ENCODE assay signal across 13 mouse cellular contexts in the genomic region with DNA sequence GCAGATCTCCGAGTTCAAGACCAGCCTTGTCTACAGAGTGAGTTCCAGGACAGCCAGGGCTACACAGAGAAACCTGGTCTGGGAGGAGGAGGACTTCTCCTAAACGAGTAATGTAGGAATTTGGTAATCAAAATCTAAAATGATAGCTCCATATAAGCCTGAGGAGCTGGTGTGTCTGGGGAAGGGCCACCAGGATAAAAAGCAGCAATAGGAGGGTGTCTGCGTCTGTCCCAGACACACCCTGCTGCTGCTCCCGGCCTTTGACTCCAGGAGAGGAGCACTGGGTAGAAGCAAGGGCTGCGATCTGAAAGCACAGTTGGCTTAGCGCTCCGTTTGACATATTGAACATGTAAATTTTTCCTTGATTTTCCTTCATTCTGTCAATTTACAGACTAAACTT. TPM values are rescaled to one million over a fixed set of nuclear protein-coding genes. Genes with fewer than 3 reads are reported as not detected.
A peak's percentile ranks its signal among the peaks of the same experiment; 100 is the strongest.
DNase-seq lines count a peak whose midpoint lies in the region; ATAC-seq and TF ChIP-seq lines count a peak whose summit lies in the region.
"Had no signal": no experiment of that assay in that cellular context is flagged by ENCODE, and none has a peak within 500 bp of the region (broad histone marks: within the 10 kb centered on the region; RNA-seq: fewer than 3 reads in every experiment).

No protein-coding gene starts in this region.

- intact Hi-C loops in gastrocnemius, adult 2 months (cut with DNase I): loop anchor here (2.0 kb wide), 1 partner anchor 42 kb away; no protein-coding TSS in a partner anchor

- WGBS in kidney, embryonic 15.5 days: 68% methylated on average over 7 of the region's 7 CpGs
- 88% methylated on average over 7 of the region's 7 CpGs for whole genome bisulfite sequencing in midbrain, embryonic 11.5 days
- WGBS in midbrain, embryonic 14.5 days: 82% methylated on average over 7 of the region's 7 CpGs
- 53% methylated on average over 7 of the region's 7 CpGs for WGBS in stomach, embryonic 16.5 days

- no peaks in the 10 kb centered on the region for H3K27me3 ChIP-seq in kidney, embryonic 15.5 days
- no peaks in the 10 kb centered on the region for H3K27me3 ChIP-seq in midbrain, embryonic 11.5 days (ENCODE audit: control insufficient read depth, insufficient read depth, low read length)
- no peaks in the 10 kb centered on the region for H3K27me3 ChIP-seq in midbrain, embryonic 14.5 days (ENCODE audit: control insufficient read depth, insufficient read depth, low read length)
- no peaks in the 10 kb centered on the region for H3K27me3 ChIP-seq in stomach, embryonic 16.5 days (ENCODE audit: control insufficient read depth, insufficient read depth, low read length)
- H3K27me3 ChIP-seq: hindbrain, embryonic 12.5 days had no signal

- peaks cover 43% of the 10 kb centered on the region for H3K36me3 ChIP-seq in kidney, embryonic 15.5 days
- H3K36me3 ChIP-seq in midbrain, embryonic 11.5 days (ENCODE audit: control insufficient read depth, insufficient read depth, low read length): no peaks in the 10 kb centered on the region
- peaks cover 4% of the 10 kb centered on the region; the same call in 1 of the 2 replicates for H3K36me3 ChIP-seq in midbrain, embryonic 14.5 days (ENCODE audit: control insufficient read depth, insufficient read depth, low read length)
- H3K36me3 ChIP-seq in stomach, embryonic 16.5 days (ENCODE audit: control insufficient read depth, insufficient read depth, low read length): peaks cover 3% of the 10 kb centered on the region

- DNase-seq in gastrocnemius, adult 2 months: no peak
- DNase-seq in gastrocnemius, postnatal 4 days (ENCODE audit: low spot score in 2 of 2): no peak
- DNase-seq in kidney, adult 11 months: no peak
- peak; percentile 68 for DNase-seq in midbrain, embryonic 11.5 days (ENCODE audit: low spot score, missing footprints)
- no peak for DNase-seq in midbrain, embryonic 14.5 days
- DNase-seq in adrenal gland, adult 2 months: no peak
- DNase-seq: retina, postnatal 1 day had no signal

- peaks cover 50% of the 10 kb centered on the region for H3K4me1 ChIP-seq in kidney, embryonic 15.5 days
- peaks cover 10% of the 10 kb centered on the region for H3K4me1 ChIP-seq in midbrain, embryonic 11.5 days (ENCODE audit: control insufficient read depth, insufficient read depth, low read length)
- peaks cover 18% of the 10 kb centered on the region for H3K4me1 ChIP-seq in midbrain, embryonic 14.5 days (ENCODE audit: control insufficient read depth, insufficient read depth, low read length)
- H3K4me1 ChIP-seq in stomach, embryonic 16.5 days (ENCODE audit: control insufficient read depth, insufficient read depth, low read length): peaks cover 48% of the 10 kb centered on the region

- H3K4me3 ChIP-seq in gastrocnemius, adult 2 months: peak overlapping the region; percentile 36
- H3K4me3 ChIP-seq in kidney, embryonic 15.5 days (replicated peaks): no peak overlapping the region
- H3K4me3 ChIP-seq in midbrain, embryonic 11.5 days (ENCODE audit: low read depth, low read length): no peak overlapping the region
- H3K4me3 ChIP-seq in midbrain, embryonic 14.5 days (replicated peaks; ENCODE audit: low read depth, low read length): no peak overlapping the region
- no peak overlapping the region for H3K4me3 ChIP-seq in stomach, embryonic 16.5 days (replicated peaks; ENCODE audit: low read length)
- H3K4me3 ChIP-seq: hindbrain, embryonic 12.5 days; midbrain, embryonic 10.5 days had no signal

- no peak for TF ChIP-seq CTCF in gastrocnemius, adult 2 months (IDR thresholded peaks at IDR 0.05)

- ATAC-seq in kidney, embryonic 15.5 days (replicated peaks; ENCODE audit: low FRiP score): no peak
- ATAC-seq in midbrain, embryonic 11.5 days (ENCODE audit: low FRiP score): no peak
- no peak for ATAC-seq in midbrain, embryonic 14.5 days (ENCODE audit: low FRiP score, low TSS enrichment)
- no peak for ATAC-seq in stomach, embryonic 16.5 days (ENCODE audit: insufficient read depth, low FRiP score)

- no peak overlapping the region for H3K9ac ChIP-seq in kidney, embryonic 15.5 days
- H3K9ac ChIP-seq in midbrain, embryonic 11.5 days (ENCODE audit: low read length): no peak overlapping the region
- H3K9ac ChIP-seq in midbrain, embryonic 14.5 days (replicated peaks; ENCODE audit: low read length): no peak overlapping the region
- no peak overlapping the region for H3K9ac ChIP-seq in stomach, embryonic 16.5 days (ENCODE audit: low read length)
- H3K9ac ChIP-seq: hindbrain, embryonic 12.5 days had no signal

- 0 out of 2 replicates have a peak overlapping the region, but pooled peaks have one; percentile 17 for H3K4me2 ChIP-seq in kidney, embryonic 15.5 days
- H3K4me2 ChIP-seq in midbrain, embryonic 11.5 days: no peak overlapping the region
- no peak overlapping the region for H3K4me2 ChIP-seq in midbrain, embryonic 14.5 days (ENCODE audit: low read length)
- H3K4me2 ChIP-seq in stomach, embryonic 16.5 days (ENCODE audit: low read depth, low read length): no peak overlapping the region
- H3K4me2 ChIP-seq: hindbrain, embryonic 12.5 days had no signal

- H3K9me3 ChIP-seq in kidney, embryonic 15.5 days (replicated peaks): no peaks in the 10 kb centered on the region
- no peaks in the 10 kb centered on the region for H3K9me3 ChIP-seq in midbrain, embryonic 11.5 days (ENCODE audit: control insufficient read depth, low read length)
- H3K9me3 ChIP-seq in midbrain, embryonic 14.5 days (ENCODE audit: control insufficient read depth, low read length): no peaks in the 10 kb centered on the region
- no peaks in the 10 kb centered on the region for H3K9me3 ChIP-seq in stomach, embryonic 16.5 days (replicated peaks; ENCODE audit: control insufficient read depth, low read length)
- H3K9me3 ChIP-seq: G1E; hindbrain, embryonic 12.5 days; midbrain, embryonic 10.5 days had no signal

- H3K27ac ChIP-seq in gastrocnemius, adult 2 months: peak overlapping the region; percentile 81
- peak overlapping the region; percentile 82; the same call in 1 of the 2 replicates for H3K27ac ChIP-seq in kidney, embryonic 15.5 days
- no peak overlapping the region for H3K27ac ChIP-seq in midbrain, embryonic 11.5 days (ENCODE audit: low read depth, low read length)
- H3K27ac ChIP-seq in midbrain, embryonic 14.5 days (replicated peaks; ENCODE audit: low read depth, low read length): no peak overlapping the region
- H3K27ac ChIP-seq in stomach, embryonic 16.5 days (ENCODE audit: low read length): peak overlapping the region; percentile 65

RNA-seq across cellular contexts. Expression of gene Cd164l2, which starts 36.7 kb away (rescaled TPM):
- total RNA-seq in gastrocnemius, adult 2 months (2021): under 1 TPM in 1 of 2 experiments, not detected in 1; 0.26 TPM
- total RNA-seq in gastrocnemius, postnatal 4 days (2021): under 1 TPM in 1 of 2 experiments, not detected in 1; 0.74 TPM
- 7.8 and 8.2 TPM in 2 replicates for polyA plus RNA-seq in kidney, embryonic 15.5 days (2015; fragmentation: Nextera tagmentation; extraction: Ambion mirVana)
- 0.23 and 0.47 TPM in 2 replicates for polyA plus RNA-seq in midbrain, embryonic 11.5 days (2014; fragmentation: Nextera tagmentation; extraction: Ambion mirVana)
- polyA plus RNA-seq in midbrain, embryonic 14.5 days (2014; fragmentation: Nextera tagmentation; extraction: Ambion mirVana): 0.95 and 2.9 TPM in 2 replicates
- polyA plus RNA-seq in stomach, embryonic 16.5 days (2015; fragmentation: Nextera tagmentation; extraction: Ambion mirVana): 9.2 and 9.5 TPM in 2 replicates
- 1 to 10 TPM; 1.6 to 4.0 TPM for total RNA-seq in adrenal gland, adult 2 months (2021)
- 2.5 and 5.6 TPM in 2 replicates for polyA plus RNA-seq in adrenal gland, adult 2 months (2012; rRNA removed)
- total RNA-seq: common myeloid progenitor, adult 5-6 weeks; G1E had no signal
- polyA plus RNA-seq: G1E had no signal

RNA-seq across cellular contexts. Expression of gene Gpr3, which starts 37.1 kb away (rescaled TPM):
- total RNA-seq in gastrocnemius, adult 2 months (2021): not detected
- not detected for total RNA-seq in gastrocnemius, postnatal 4 days (2021)
- 0.09 and 0.12 TPM in 2 replicates for polyA plus RNA-seq in kidney, embryonic 15.5 days (2015; fragmentation: Nextera tagmentation; extraction: Ambion mirVana)
- 0.10 and 0.55 TPM in 2 replicates for polyA plus RNA-seq in midbrain, embryonic 11.5 days (2014; fragmentation: Nextera tagmentation; extraction: Ambion mirVana)
- 1.3 and 2.4 TPM in 2 replicates for polyA plus RNA-seq in midbrain, embryonic 14.5 days (2014; fragmentation: Nextera tagmentation; extraction: Ambion mirVana)
- 0.12 TPM in 1 of 2 replicates, not detected in the other for polyA plus RNA-seq in stomach, embryonic 16.5 days (2015; fragmentation: Nextera tagmentation; extraction: Ambion mirVana)
- total RNA-seq in adrenal gland, adult 2 months (2021): under 1 TPM; 0.17 to 0.21 TPM
- polyA plus RNA-seq in adrenal gland, adult 2 months (2012; rRNA removed): 0.49 and 1.1 TPM in 2 replicates
- total RNA-seq: common myeloid progenitor, adult 5-6 weeks had no signal

RNA-seq across cellular contexts. Expression of gene Wasf2, which starts 45.0 kb away (rescaled TPM):
- 10 to 100 TPM; 34.9 to 35.6 TPM for total RNA-seq in gastrocnemius, adult 2 months (2021)
- 100 to 1,000 TPM; 110 TPM for total RNA-seq in gastrocnemius, postnatal 4 days (2021)
- polyA plus RNA-seq in kidney, embryonic 15.5 days (2015; fragmentation: Nextera tagmentation; extraction: Ambion mirVana): 107 and 109 TPM in 2 replicates
- polyA plus RNA-seq in midbrain, embryonic 11.5 days (2014; fragmentation: Nextera tagmentation; extraction: Ambion mirVana): 38.3 and 40.1 TPM in 2 replicates
- polyA plus RNA-seq in midbrain, embryonic 14.5 days (2014; fragmentation: Nextera tagmentation; extraction: Ambion mirVana): 19.6 and 23.1 TPM in 2 replicates
- 84.3 and 98.6 TPM in 2 replicates for polyA plus RNA-seq in stomach, embryonic 16.5 days (2015; fragmentation: Nextera tagmentation; extraction: Ambion mirVana)
- 100 to 1,000 TPM in 1 of 2 experiments, 10 to 100 TPM in 1; 99.4 to 130 TPM for total RNA-seq in adrenal gland, adult 2 months (2021)
- polyA plus RNA-seq in adrenal gland, adult 2 months (2012; rRNA removed): 43.2 and 57.0 TPM in 2 replicates

Comparison
In these comparisons a context has a peak if more than half of its experiments do, and no peak if none do; other contexts are left out.
1. H3K27ac ChIP-seq: peak in gastrocnemius, adult 2 months (single experiment), kidney, embryonic 15.5 days (single experiment) and stomach, embryonic 16.5 days (single experiment); none in midbrain, embryonic 11.5 days (single experiment) and midbrain, embryonic 14.5 days (single experiment).